Mouse (Mus musculus) retina, postnatal 7 days (tissue): ENCODE measurements around the gene Adat1.
"Not testable (repeated sequence)": the region's sequence is repeated elsewhere in the genome, so short reads cannot be mapped to it uniquely, and the experiment has no call there.

Experiments
- DNase-seq: peaks from one replicate; pipeline ENCODE4 v3.0.0-alpha.2; 2012; ENCODE audit warnings: low read depth, low spot score

Gene Adat1

DNA sequence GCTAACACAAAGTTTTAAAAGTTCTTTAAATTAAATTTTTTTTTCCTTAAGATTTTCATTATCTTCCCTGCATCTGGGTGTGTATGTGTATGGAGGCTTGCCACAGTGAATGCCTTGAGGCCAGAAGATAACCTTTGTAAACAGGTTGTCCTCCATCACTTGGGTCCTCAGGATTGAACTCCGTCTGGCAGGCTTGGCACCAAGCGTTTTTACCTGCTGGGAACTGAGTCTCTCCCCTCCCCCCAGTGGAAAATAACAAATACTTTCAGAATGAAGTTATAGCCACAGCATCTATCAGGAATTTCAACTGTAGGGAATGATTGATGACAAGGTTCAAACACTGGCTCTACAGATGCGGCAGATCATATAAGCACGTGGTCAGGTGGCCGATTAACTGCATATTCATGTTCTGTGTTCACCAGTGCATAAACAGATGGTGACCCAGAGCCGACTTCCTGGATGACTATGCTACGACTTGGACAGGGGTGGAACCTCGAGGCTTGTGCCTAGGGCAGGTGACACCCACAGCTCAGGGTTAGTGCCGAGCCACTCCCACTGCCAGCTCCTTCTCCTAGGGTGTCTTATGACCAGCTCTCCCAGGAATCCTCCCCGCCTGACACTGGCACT lies 52.5 kb downstream of the Adat1 start:
- no peak for DNase-seq

DNA sequence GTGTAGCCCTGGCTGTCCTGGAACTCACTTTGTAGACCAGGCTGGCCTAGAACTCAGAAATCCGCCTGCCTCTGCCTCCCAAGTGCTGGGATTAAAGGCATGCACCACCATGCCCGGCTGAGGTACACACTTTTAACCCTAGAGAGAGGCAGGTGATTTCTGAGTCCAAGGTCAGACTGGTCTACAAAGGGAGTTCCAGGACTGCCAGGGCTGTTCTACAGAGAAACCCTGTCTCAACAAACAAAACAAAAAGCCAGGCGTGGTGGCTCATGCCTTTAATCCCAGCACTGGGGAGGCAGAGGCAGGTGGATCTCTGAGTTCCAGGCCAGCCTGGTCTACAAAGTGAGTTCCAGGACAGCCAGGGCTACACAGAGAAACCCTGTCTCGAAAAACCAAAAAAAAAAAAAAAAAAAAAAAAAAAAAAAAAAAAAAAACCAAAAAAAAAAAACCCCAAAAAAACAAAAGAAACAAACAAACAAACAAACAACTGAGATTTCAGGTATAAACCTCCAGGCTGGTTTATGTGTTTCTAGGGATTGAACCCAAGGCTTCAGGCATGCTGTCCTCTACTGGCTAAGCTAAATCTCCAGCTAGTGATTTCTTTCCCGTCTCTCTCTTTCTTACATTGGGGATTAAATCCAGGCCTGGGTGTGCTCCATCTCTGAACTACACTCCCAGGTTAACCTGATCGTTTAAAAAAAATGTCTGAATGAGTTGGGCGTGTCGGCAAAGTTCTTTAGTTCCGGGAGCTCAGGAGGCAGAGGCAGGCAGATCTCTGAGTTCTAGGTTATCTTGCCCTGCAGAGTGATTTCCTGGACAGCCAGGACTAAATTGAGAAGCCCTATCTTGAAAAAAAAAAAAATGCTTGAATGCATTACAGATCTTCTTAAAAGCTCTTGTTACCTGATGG lies 53.8 kb downstream of the Adat1 start:
- DNase-seq = not testable (repeated sequence)

DNA sequence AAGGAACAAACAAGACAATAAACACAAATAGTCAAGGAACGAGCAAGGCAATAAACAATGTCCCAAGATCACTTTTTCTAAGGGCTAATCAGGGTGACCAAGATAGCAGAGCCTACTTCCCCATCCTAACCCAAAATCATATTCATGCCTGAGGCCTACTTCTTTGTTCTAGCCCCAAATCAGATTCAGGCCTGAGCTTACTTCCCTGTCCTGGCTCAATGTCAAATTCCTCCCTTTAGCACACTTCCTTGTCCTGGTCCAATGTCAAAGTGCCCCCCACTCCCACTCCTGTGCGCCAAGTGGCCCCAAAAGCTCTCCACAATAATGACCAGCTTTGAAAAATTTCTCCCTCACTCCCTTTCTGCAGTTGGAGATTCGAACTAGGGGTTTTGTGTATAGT lies 54.9 kb downstream of the Adat1 start:
- DNase-seq = no peak

DNA sequence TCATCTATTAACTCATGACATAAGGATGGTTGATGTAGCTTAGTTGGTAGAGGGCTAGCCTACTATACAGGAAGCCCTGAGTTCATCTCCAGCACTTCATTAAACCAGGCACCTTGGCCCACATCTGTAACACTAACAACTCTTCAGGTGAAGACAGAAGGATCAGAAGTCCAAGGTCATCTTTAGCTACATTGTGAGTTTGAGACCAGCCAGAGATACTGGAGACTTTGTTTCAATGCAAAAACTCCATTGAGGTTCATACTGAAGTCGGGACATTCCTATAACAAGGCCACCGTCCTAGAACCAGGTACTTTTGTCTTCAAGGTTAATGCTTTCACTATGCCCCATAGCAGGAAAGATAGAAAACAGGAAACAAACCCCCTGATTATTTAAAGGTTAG lies 57.9 kb downstream of the Adat1 start:
- DNase-seq = no peak

DNA sequence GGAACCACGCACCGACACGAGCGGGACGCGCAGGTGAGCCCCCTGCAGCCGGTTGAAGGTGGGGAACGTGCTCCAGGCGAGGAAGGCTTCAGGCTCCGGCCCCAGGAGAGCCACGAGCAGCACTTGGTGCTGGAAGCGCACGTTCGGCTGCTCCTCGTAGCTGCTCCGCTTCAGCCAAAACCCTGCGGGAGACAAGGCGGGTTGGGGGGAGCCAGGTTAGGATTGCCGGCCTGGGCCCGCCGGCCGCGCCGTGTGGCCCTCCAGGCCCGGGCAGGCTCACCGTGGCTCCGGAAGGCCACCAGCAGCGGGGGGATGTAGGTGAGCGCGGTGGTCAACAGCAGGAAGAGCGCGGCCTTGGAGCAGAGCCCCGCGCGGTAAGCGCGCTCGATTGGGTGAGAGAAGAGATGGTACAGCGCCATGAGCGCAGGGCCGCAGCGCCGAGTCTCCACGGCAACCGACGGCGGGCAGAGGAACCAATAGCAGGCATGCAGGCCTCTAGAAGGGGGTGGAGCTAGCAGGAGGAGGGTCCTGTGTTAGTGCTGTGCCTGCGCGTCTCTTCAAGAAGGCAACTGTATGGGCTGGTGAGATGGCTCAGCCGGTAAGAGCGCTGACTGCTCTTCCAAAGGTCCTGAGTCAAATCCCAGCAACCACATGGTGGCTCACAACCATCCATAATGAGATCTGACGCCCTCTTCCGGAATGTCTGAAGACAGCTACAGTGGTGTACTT lies 58.6 kb downstream of the Adat1 start, which contains the start of gene Tmem231:
TSS of gene Tmem231 (minus strand) at position 534 of the 729 bp plus-strand sequence.
- DNase-seq = peak; percentile 80

DNA sequence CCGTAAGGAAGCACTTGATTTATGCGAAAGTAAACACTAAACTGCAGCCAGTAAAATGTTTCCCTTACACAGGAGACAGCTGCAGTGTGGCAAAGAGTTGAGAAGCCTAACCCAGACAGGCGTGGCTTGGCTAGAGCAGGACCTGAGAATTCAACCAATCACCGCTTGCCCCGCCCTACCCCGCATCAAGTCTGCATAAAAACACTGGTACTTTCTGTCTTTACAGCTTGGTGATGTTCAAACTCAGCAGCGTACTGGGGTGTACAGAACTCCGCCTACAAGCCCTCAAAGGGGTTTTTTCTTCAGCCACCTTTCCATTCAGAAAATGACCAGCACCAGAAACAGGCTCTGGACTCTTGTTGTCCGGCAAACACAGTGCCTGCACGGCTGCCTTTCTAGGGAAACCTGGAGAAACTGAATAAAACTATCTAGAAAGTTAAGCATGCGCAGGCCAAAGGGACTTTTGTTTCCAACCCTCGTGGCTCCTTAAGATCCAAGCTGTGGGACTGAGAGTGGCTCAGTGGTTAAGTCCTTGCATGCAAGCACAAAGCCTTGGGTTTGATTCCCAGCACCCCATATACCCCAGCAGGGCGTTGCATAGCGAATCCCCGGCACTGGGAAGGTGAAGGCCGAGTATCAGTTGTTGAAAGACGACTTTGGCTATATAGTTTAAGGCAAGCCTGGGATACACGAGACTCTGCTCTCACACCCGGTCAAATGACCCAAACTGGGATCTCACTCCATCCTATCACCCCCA lies 59.3 kb downstream of the Adat1 start:
- no peak for DNase-seq

DNA sequence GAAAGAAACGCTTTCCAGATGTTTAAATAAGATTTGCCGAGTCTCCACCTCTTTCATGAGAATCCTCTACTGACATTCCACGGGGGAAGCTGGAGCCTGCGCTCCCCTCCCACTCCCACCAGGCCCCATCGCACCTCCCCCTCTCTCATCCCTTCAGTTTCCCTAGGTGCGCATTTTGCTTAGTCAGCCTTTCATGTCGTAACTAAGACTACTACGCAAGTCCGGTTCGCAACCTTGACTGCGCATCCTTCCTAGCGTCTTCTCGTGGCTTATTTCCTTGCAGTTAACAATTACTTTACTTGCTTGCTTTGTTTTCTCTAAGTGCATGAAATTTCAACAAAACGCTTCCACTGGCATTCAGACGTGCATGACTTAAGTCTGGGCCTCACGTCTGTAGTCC lies 60.4 kb downstream of the Adat1 start:
- DNase-seq = no peak

DNA sequence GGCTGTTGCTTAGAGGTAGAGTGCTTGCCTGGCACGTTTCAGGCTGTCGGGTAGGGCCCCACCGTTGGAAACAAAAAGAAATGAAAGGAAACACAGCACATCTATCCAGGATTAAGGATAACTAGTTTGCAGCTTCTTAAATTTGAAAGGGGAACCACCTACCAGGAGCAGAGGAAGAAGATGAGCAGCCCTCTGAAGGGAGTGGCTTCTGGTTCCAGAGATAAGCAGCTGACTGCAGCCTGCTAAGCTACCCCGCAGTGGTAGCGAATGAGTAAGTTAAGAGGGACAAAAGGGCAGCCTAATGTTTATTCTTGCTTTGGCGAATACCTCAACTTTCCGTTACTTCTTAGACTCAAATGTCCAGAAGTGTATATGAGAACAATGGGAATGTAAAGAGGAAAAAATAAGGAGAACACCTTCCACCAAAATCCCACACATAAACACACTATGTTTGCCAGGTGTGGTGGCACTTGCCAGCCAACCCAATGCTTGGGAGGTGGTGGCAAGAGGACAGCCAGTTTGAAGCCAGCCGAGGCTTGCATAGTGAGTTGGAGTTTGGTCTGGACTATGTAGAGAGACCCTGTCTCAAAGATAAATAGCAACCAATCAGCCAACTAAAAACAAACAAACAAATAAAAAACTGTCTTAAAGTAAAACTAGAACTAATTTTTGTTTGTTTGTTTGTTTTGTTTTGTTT lies 62.3 kb downstream of the Adat1 start:
- DNase-seq = no peak

DNA sequence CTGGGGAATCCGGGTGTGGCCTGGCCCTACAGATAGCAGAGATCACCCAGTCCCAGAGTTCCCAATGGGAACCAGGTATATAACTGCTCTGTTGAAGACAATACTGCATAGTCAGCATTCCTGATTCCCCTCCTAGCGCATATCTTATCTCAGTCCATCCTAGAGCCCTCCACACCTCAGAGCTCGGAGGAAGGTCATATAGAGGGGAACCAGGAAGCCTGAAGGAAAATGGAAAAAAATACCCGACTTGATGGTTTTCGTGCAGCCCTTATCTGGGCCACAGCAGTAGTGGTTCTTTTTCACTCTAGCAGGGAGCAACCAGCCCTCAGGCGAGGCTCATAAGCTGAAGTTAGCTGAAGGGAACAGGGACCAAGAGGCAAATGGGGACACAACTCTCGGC lies 67.1 kb downstream of the Adat1 start:
- no peak for DNase-seq

DNA sequence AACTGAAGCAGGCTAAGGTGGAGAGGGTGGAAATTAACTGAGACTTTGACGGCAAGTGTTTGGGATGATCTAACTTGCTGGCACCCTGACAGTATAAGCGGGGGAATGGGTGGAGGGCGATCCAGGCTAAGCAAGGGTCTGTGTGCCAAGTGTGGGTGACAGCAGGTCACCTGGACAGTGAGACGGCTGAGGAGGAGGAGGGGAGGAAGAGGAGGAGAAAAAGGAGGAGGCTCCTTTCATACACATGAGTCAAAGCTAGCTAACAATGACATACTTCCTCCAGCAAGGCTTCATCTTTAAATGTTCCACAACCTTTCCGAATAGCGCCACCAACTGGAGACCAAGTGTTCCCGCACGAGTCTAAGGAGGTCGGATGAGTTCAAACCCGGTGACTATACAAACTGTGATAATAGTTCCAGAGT lies 68.7 kb downstream of the Adat1 start:
- DNase-seq = no peak

DNA sequence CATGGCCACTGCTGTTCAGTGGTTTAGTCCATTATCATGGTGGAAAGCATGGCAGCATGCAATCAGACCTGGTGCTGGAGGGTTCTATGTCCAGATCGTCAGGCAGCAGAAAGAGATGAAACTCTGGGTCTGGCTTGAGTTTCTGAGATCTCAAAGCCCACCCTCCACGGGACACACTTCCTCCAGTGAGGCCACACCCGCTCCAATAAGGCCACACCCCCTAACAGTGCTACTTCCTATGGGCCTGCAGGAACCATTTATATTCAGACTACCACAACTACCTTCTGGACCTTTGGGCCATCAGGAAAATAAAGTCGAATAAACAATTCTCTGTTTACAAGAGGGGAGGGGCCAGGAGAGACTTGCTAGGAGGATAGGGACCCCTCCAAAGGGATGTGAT lies 71.1 kb downstream of the Adat1 start:
- DNase-seq = no peak

DNA sequence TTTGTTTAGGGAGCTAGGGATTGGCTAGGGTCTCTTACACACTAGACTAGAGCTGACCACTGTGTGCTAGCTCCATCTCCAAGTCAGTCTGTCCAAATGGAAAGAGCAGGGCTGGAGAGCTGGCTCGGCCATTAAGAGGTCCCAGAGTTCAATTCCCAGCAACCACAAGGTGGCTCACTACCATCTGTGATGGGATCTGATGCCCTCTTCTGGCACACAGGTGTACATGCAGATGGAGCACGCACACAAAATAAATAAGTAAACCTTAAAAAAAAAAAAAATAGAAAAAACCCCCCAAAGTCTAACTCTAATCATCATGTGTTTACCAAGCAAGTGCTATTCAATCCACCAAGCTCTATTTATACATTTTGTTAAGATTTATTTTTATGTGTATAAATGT lies 72.4 kb downstream of the Adat1 start:
- no peak for DNase-seq
